Mouse (Mus musculus) CD4-positive, CD25-positive, alpha-beta regulatory T cell, adult 2 months (primary cell): ENCODE measurements around the gene Mymk.

Experiments used
- DNase-seq: peaks from one replicate; pipeline ENCODE4 v3.0.0-alpha.2; 2012; ENCODE audit warnings: low read depth, low spot score

Gene Mymk

GRCm38 (mm10) chr2:27071978-27072377 lies at the start of gene Mymk:
Gene Mymk, minus strand, starts transcription at chr2:27072179.
- no peak for DNase-seq

- DNase-seq: no peak
Measured at GRCm38 (mm10) chr2:27120241-27120641, 48.3 kb upstream of the Mymk start.

- no peak for DNase-seq
Measured at GRCm38 (mm10) chr2:27119766-27120165, 47.8 kb upstream of the Mymk start.

GRCm38 (mm10) chr2:27118452-27118851 lies 46.5 kb upstream of the Mymk start:
- DNase-seq: no peak

DNA sequence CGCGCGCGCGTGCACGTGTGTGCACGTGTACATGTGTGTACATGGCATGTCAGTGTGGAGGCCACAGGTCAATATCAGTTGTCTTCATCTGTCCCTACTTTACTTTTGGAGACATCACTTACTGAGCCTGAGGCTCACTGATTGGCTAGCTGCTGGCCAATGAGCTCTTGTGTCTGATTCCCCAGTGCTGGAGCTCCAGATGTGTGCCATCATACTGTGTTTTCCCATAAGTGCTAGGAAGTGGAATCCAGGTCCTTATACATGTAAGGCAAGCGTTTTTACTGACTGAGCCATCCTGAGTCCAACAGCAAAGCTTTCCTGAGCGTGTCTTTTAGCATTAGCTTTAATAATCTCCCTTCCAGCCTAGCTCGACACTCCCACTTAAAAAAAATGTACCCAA lies 42.2 kb upstream of the Mymk start:
- no peak for DNase-seq

DNA sequence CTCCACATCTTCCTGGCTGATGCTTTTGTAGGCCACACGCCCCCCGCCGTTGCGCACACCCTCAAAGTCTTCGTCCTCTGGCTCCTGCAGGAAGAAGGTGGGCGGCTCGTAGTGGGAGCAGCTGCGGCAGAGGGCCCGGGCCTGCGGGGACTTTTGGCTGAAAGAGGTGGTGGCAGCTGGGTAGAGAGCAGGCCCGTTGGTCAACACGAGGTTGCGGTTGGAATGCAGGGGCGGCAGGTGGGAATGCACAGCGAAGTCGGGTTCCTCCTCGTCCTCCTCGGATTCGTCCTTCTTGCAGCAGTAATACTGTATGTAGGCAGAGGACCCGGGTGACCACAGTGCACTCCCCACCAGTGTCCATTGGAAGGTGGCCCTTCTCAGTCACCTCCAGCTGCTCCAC lies 40.6 kb upstream of the Mymk start:
- DNase-seq: no peak

GRCm38 (mm10) chr2:27109052-27109451 lies 37.1 kb upstream of the Mymk start:
- no peak for DNase-seq

- DNase-seq: no peak
Measured at GRCm38 (mm10) chr2:27108144-27108543, 36.2 kb upstream of the Mymk start.

DNA sequence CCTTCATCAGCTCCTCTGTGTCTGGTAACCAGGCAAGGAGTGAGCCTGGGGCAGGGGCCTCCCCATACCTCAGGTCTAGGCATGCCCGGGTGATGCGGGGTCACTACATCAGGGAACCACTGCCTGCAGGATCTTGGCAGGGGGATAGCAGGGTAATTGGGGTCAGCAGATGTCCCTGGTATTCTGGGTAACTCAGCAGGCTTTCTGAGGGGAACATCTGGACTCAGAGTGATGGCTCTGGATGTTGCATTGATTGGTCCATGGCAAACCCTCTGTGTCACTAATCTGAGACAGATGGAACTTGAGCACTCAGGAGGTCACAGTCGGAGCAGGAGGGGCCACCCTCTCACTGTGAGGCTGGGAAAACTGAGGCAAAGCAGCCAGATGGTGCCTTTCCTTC lies 34.8 kb upstream of the Mymk start:
- no peak for DNase-seq

DNA sequence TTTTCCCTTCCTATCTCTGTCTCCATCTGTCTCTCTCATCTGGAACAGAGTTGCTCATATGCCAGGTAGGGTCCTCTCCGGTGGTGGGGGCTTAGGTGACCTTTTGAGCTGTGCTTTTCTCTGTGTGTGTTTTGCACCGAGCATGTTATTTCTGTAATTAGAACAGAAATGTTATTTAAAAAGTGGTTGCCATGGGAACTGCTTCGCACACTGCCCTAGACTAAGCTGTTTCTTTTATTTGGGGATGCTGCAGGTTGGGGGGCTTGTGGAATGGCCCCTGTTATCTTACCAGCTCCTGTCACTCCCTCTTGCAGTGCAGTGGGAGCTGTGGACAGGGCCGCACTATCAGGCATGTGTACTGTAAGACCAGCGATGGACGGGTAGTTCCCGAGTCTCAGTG lies 31.6 kb upstream of the Mymk start:
- no peak for DNase-seq

DNA sequence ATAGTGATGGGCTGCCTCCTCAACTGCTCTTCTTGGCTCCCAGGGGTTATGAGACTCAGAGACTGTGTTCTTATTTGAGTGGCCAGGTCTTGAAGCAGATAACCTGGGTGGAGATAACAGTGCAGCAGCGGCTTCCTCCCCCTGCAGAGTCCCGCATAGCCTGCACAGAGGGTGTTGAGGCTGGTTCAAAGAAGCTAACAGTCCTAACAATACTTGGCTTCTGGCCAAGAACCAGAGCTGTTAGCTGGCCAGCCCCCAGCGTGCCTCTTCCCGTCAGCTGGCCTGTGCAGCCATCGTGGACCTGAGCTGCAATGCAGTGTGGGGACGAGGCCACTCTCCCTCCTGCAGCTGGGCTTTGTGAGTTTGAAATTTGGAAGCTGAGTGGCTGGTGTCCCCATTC lies 25.8 kb upstream of the Mymk start:
- DNase-seq: no peak

DNA sequence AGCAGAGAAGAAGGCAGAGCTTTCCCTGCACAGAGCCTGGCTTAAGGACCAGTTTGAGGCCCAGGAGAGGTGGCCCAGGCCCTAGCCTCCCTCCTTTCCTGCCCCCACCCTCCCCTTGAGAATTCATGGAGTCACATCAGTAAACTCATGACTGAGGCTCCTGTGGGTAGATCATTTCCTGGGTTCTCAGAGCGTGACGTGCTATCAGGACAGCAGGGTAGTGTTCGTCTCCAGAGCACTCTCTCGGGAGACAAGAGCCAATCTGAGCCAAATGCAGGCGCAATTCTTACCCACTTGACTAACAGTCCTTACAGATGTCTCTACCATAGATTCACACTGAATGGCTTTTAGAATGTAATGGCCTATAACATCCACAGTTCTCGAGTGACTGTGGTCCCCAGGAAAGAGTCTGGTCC lies 25.3 kb upstream of the Mymk start:
- DNase-seq: no peak

- no peak for DNase-seq
Measured at GRCm38 (mm10) chr2:27096341-27096981, 24.5 kb upstream of the Mymk start.

GRCm38 (mm10) chr2:27095178-27095577 lies 23.2 kb upstream of the Mymk start:
- DNase-seq: no peak

- DNase-seq: no peak
Measured at GRCm38 (mm10) chr2:27089238-27089637, 17.3 kb upstream of the Mymk start.

- DNase-seq: no peak
Measured at GRCm38 (mm10) chr2:27088700-27089099, 16.7 kb upstream of the Mymk start.

DNA sequence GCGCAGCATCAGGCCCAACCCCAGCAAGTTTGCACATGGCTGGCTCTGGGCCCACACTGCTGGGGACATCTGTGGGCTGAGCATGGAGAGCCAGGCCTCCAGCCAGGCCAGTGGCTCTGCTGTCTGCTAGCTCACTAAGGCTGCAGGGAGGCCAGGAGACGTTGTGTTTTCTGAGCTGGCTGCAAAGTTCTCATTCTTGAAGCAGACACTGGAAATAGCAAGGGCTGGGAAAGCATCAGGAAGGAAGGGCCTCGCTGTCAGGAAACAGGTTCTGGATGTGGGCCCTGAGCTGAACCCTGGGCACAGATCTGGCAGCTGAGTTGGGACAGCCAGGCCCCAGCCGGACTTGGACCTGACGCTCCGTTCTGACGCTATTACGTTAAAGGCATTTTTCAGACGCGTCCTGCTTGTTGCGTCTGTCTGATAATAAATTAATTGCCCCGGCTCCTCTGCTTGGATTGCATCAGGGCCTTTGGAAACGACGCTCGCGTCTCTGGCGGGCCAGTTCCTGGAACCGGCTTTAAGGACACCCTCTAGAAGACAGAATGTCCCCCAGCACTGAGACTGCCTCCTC lies 16.2 kb upstream of the Mymk start:
- DNase-seq: no peak

GRCm38 (mm10) chr2:27087581-27087980 lies 15.6 kb upstream of the Mymk start:
- no peak for DNase-seq

DNA sequence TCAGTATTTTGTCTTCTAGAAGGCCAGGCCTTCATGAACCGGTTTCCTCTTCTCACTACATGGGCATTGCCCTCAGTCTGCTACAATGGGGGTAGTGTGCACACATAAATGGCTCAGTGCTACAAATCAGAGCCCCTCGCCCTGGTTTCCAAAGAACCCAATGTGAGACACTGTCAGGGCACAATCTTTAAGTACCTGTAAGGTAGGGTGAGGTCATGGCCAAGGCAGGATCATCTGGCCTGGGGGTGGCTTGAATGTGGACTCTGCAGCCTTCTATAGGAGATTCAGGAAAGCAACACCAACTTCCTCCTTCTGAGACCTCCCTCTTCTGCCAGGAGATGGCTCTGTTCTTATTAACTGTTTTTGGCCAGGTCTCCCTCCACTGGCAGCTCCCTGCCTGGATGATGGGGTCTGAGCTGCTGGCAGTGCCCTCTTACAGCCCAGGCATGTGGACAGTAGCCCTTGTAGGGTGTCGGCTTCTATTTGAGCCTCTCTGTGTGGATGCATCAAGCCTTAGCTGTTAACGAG lies 14.6 kb upstream of the Mymk start:
- no peak for DNase-seq

GRCm38 (mm10) chr2:27085801-27086200 lies 13.8 kb upstream of the Mymk start:
- DNase-seq: no peak

GRCm38 (mm10) chr2:27084963-27085362 lies 13.0 kb upstream of the Mymk start:
- DNase-seq: peak; percentile 21

GRCm38 (mm10) chr2:27083761-27084475 lies 11.9 kb upstream of the Mymk start:
- no peak for DNase-seq

GRCm38 (mm10) chr2:27079649-27080048 lies 7.7 kb upstream of the Mymk start:
- DNase-seq: no peak
